Mouse (Mus musculus) E14TG2a.4 (cell line): ENCODE results near the gene Disc1.
A peak's percentile ranks its signal among the peaks of the same experiment; 100 is the strongest.

Experiments
- H3K27me3 ChIP-seq: 2 replicates; pipeline ENCODE4 v1.6.1; 2014; ENCODE audit warnings: low read length, control low read depth; ENCODE audit not compliant: insufficient read depth
- H3K36me3 ChIP-seq: 2 replicates; pipeline ENCODE4 v1.6.1; 2014; ENCODE audit warnings: low read length, control low read depth; ENCODE audit not compliant: insufficient read depth
- H3K4me1 ChIP-seq: replicated peaks from 2 replicates; pipeline ENCODE4 v1.6.1; 2014; ENCODE audit warnings: low read depth, low read length, control low read depth
- H3K4me3 ChIP-seq: replicated peaks from 2 replicates; pipeline ENCODE4 v1.5.1; 2014; ENCODE audit warnings: mild to moderate bottlenecking, low read length
- H3K9me3 ChIP-seq: 2 replicates; pipeline ENCODE4 v1.6.1; 2014; ENCODE audit warnings: low read length, control low read depth
- CTCF ChIP-seq: conservative IDR thresholded peaks from 2 replicates; pipeline ENCODE4 v1.5.1; 2014; ENCODE audit warnings: low read length
- NANOG ChIP-seq: IDR thresholded peaks from 2 replicates; pipeline ENCODE4 v1.6.1; 2014; ENCODE audit warnings: borderline replicate concordance, low read length, mixed read lengths
- POU5F1 ChIP-seq: IDR thresholded peaks from 2 replicates; pipeline ENCODE4 v1.6.1; 2014; ENCODE audit warnings: low read length, borderline replicate concordance

Disc1 gene

DNA sequence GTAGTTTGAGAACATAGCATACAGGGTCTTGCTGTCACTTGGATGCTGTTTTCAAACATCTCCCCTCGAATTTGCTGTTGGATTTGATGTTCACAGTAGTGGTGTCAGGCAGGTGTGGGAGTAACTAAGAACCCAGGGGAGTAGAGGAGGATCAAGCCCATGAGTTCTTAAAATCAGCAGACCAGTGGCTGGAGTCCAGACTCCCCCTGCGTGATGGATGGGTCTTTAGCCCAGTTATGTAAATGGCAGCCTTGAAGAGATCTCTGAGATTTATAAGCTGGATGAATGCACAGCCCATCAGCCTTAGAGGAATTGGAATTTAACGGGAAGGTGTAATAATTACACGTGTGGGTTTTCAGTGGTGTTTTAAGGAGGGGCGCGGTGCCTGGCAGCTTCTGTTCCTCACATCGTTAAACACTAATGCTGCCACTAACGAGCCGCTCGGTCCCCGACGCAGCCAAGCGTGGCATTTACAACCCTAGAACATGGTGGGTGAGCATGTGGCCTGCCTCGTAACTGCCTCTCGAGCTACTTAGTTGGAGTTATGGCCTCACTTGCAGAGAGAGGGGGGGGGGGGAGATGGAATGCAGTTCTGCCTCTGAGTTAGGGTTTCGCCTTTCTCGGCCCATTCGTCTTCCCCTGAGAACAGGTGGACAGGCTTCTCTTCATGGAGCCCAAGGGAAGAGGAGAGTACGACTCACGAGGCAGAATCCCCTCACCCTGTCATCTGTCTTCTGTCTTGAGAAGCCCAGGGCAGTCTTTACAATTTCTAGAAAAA is 103.1 kb downstream of the Disc1 start:
- Histone ChIP-seq H3K9me3 (no peaks in the 10 kb centered on the region), H3K4me3 (no peak overlapping the region), H3K4me1 (peaks cover 5% of the 10 kb centered on the region), H3K36me3 (no peaks in the 10 kb centered on the region), H3K27me3 (peaks cover 19% of the 10 kb centered on the region)
- TF ChIP-seq POU5F1, result no peak
- TF ChIP-seq CTCF, result no peak
- TF ChIP-seq NANOG, result no peak

DNA sequence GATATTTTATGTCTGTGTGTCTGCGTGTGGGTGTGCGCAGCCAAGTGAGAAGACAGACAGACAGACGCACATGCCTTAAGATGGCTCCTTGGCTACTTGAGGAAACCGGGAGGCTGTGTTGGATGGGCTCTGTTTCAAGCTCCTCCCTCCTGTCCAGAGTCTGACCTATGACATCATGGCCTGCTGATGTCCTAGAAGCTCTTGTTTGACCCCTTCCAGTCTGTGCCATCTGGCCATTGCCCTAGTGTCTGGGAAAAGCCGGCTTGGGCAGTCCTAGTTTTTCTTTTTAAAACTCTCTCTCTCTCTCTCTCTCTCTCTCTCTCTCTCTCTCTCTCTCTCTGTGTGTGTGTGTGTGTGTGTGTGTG is 103.6 kb downstream of the Disc1 start:
- H3K4me3 ChIP-seq, result no peak overlapping the region
- TF ChIP-seq CTCF, result no peak
- TF ChIP-seq NANOG, result no peak
- no peak for TF ChIP-seq POU5F1
- H3K36me3 ChIP-seq, result no peaks in the 10 kb centered on the region
- H3K4me1 ChIP-seq, result peaks cover 6% of the 10 kb centered on the region
- peaks cover 19% of the 10 kb centered on the region for H3K27me3 ChIP-seq
- no peaks in the 10 kb centered on the region for H3K9me3 ChIP-seq

DNA sequence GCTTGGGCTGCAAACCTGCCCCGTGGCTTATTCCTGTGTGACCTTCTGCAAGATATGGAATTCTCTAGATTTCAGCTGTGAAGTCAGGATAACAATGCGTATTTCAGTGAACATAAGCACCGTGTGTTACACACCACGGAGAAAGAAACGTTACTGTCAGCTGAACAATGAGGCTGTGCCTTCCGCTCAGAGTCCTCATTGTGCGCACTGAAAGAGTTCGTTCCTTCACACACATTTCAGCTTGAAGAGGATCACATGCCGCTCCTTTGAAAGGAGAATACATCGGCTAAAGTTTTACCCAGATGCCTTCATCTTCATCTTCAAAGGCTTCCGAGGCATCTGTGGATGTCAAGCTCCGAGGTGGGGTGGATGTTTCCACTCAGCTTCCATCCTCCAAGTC is 105.4 kb downstream of the Disc1 start:
- no peaks in the 10 kb centered on the region for H3K36me3 ChIP-seq
- H3K4me3 ChIP-seq, result no peak overlapping the region
- no peaks in the 10 kb centered on the region for H3K9me3 ChIP-seq
- peaks cover 17% of the 10 kb centered on the region for H3K4me1 ChIP-seq
- no peak for TF ChIP-seq POU5F1
- no peak for TF ChIP-seq NANOG
- no peak for TF ChIP-seq CTCF
- peaks cover 19% of the 10 kb centered on the region for H3K27me3 ChIP-seq

DNA sequence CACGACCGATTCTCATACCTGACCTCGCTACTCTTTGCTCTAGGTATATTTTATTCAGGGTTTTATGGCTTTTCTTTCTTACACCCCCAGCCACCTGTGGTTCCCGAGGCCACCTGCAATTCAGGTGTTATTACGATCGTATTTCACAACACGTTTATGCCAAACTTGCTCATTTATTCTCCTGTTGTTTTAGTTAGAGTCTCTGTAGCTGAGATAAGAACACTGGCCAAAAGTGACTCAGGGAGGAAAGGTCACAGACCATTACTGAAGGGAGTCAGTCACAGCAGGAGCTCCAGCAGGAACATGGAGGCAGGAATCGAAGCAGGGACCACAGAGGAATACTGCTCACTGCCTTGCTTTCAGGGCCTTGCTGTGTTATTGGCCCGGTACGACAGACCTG is 109.5 kb downstream of the Disc1 start:
- TF ChIP-seq CTCF (no peak), NANOG (no peak), POU5F1 (no peak)
- H3K36me3 ChIP-seq, result no peaks in the 10 kb centered on the region

DNA sequence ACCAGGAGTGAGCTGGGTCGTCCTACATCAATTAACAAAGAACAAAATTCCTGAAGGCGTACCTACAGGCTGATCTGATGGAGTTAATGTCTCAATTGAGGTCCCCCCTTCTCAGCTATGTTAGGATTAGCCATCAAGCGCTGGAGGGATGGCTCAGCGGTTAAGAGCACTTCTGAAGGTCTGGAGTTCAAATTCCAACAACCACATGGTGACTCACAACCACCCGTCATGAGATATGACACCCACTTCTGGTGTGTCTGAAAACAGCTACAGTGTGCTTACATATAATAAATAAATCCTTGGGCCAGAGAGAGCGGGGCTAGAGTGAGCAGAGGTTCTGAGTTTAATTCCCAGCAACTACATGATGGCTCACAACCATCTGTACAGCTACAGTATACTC is 109.9 kb downstream of the Disc1 start:
- Histone ChIP-seq H3K9me3 (no peaks in the 10 kb centered on the region), H3K36me3 (no peaks in the 10 kb centered on the region), H3K27me3 (peaks cover 15% of the 10 kb centered on the region), H3K4me1 (peaks cover 17% of the 10 kb centered on the region), H3K4me3 (no peak overlapping the region)
- TF ChIP-seq POU5F1, result no peak
- no peak for TF ChIP-seq CTCF
- TF ChIP-seq NANOG, result no peak

More for the DNA sequence above, 109.5 kb downstream of the Disc1 start:
- no peak overlapping the region for H3K4me3 ChIP-seq
- no peaks in the 10 kb centered on the region for H3K9me3 ChIP-seq
- peaks cover 19% of the 10 kb centered on the region for H3K27me3 ChIP-seq
- peaks cover 17% of the 10 kb centered on the region for H3K4me1 ChIP-seq

DNA sequence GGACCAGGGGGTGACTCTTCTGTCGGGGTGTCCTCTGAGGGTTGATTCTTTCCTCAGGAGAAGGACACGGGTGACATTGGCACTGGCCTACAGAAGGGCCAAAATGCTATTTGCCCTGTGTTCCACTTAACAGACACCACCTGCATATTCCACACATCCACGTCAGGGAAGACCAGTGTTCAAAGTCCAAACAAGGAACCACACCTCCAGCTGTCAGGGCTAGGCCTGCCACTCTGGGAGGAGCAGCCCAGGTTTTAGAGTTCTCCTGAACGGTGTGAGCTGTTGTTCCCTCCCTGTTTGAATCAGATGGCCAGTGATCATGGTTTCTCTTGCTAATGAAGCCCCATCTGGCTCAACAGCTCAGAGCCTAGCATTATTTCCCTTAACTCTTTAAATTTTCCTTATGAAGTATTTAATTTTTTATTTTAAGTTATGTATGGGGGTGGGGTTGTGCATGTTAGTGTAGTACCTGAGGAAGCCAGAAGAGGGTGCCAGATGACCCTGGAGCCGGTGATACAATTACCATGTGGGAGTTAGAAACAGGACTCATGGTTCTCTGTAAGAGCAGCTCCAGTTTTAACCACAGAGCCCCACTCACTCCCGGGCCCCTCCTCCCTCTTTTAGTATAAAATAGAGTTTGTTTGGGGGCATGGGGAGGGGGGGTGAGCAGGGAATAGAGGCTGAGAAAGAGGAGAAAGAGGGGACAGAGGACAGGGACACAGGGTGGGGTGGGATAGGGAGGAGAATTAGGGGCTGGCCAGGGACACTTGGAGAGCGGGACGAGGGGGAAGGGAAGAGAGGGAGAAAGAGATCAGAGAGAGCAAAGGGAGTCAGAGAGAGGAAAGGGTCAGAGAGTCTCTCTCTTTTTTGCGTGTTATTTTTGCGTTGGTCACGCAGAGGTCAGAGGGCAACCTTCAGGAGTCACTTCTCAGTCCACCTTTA is 111.8 kb downstream of the Disc1 start:
- TF ChIP-seq NANOG (no peak), POU5F1 (no peak), CTCF (peak; percentile 87)
- H3K4me1 ChIP-seq, result peaks cover 17% of the 10 kb centered on the region
- no peaks in the 10 kb centered on the region for H3K9me3 ChIP-seq
- H3K4me3 ChIP-seq, result no peak overlapping the region
- peaks cover 2% of the 10 kb centered on the region; the same call in 1 of the 2 replicates for H3K27me3 ChIP-seq
- no peaks in the 10 kb centered on the region for H3K36me3 ChIP-seq

DNA sequence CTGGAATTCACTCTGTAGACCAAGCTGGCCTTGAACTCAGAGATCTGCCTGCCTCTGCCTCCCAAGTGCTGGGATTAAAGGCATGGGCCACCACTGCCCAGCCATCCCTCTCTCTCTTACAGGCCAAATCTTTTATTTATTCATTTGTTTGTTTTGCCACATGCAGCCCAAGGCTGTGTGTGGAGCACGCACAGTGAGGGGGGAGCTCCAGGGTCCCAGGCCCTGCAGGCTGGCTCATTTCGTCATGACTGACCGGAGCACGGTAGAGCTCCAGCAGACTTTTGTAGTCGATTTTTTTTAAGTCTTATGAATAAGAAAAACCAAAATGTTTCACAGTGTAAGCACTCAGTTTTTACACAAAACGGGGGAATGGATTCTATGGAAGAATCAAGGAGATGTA is 112.5 kb downstream of the Disc1 start:
- no peak for TF ChIP-seq POU5F1
- no peak for TF ChIP-seq CTCF
- TF ChIP-seq NANOG, result no peak
- Histone ChIP-seq H3K27me3 (peaks cover 2% of the 10 kb centered on the region; the same call in 1 of the 2 replicates), H3K4me1 (peaks cover 15% of the 10 kb centered on the region), H3K9me3 (no peaks in the 10 kb centered on the region), H3K4me3 (no peak overlapping the region), H3K36me3 (no peaks in the 10 kb centered on the region)

DNA sequence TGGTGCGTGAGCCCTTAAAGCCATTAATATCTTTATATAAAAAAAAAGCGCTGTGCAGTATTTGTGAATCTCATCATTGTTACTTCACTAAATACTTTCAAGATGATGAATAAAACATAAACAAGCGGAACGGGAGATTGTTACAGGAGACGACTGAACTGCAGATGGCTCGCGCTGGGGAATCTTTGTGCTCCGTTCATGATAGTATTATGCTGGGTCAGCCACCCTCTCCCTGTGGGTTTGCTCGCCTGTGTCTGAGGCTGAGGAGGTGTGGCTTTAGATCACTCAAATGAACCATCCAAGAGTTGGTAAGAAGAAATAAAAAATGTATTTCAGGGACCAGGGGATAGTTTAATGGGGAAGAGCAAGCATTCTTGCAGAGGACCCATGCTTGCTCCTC is 113.0 kb downstream of the Disc1 start:
- H3K4me3 ChIP-seq, result no peak overlapping the region
- H3K36me3 ChIP-seq, result no peaks in the 10 kb centered on the region
- no peaks in the 10 kb centered on the region for H3K9me3 ChIP-seq
- TF ChIP-seq CTCF, result no peak
- TF ChIP-seq POU5F1, result no peak
- TF ChIP-seq NANOG, result no peak
- H3K27me3 ChIP-seq, result no peaks in the 10 kb centered on the region
- H3K4me1 ChIP-seq, result peaks cover 12% of the 10 kb centered on the region
